Mouse (Mus musculus) adrenal gland, postnatal 14 days (tissue): Measurements from ENCODE around the gene Gm10065. TPM values are rescaled to one million over a fixed set of nuclear protein-coding genes. Genes with fewer than 3 reads are reported as not detected.

Experiments
- microRNA-seq, 2 experiments: library from miRNA; unstranded; fragments of <30 nt; microRNA quantifications; one replicate each; pipeline ENCODE4 v1.2.0; 2021
- total RNA-seq: library from RNA; stranded (reverse); gene quantifications from 2 replicates; pipeline ENCODE4 v1.2.3, GENCODE M21; 2021

The Gm10065 gene
- total RNA-seq, 1 experiment from 2014 or later = not detected

Small RNAs within 50 kb of the gene (microRNA-seq; reads per million reads assigned to microRNA genes)
- gene Mir1896 = 0 to 0.43 reads per million in 2 experiments

Other genes with a start within 250 kb of the Gm10065 start
- gene Gpx5, start 186.7 kb downstream of the Gm10065 start, total RNA-seq = not detected in 2 replicates
- not detected in 2 replicates for gene Gpx6, start 167.3 kb downstream of the Gm10065 start, total RNA-seq
- gene Olfr1367, start 132.5 kb downstream of the Gm10065 start, total RNA-seq = not detected in 2 replicates
- 8.0 and 10.1 TPM in 2 replicates for gene Zscan12, start 116.6 kb downstream of the Gm10065 start, total RNA-seq
- gene Zkscan3, start 76.7 kb downstream of the Gm10065 start, total RNA-seq = 57.7 and 64.0 TPM in 2 replicates
- 0.79 and 0.85 TPM in 2 replicates for gene Pgbd1, start 38.4 kb downstream of the Gm10065 start, total RNA-seq
- 32.2 and 35.4 TPM in 2 replicates for gene Zscan26, start 25.7 kb downstream of the Gm10065 start, total RNA-seq
- gene Nkapl, start 10.9 kb downstream of the Gm10065 start, total RNA-seq = 1.4 and 1.7 TPM in 2 replicates
- gene Zkscan4, start 534 bp downstream of the Gm10065 start, total RNA-seq = 2.3 and 3.9 TPM in 2 replicates
- 16.7 and 18.3 TPM in 2 replicates for gene AK157302, start 15.8 kb upstream of the Gm10065 start, total RNA-seq
- 174 and 184 TPM in 2 replicates for gene Gm11273, start 22.0 kb upstream of the Gm10065 start, total RNA-seq
- 17.4 and 20.4 TPM in 2 replicates for gene Zkscan8, start 51.7 kb upstream of the Gm10065 start, total RNA-seq
- gene Olfr1366, start 63.4 kb upstream of the Gm10065 start, total RNA-seq = not detected in 2 replicates
- gene Olfr1535, start 80.5 kb upstream of the Gm10065 start, total RNA-seq = not detected in 2 replicates
- gene Olfr1364, start 102.3 kb upstream of the Gm10065 start, total RNA-seq = not detected in 2 replicates
- not detected in 2 replicates for gene Olfr1362, start 134.6 kb upstream of the Gm10065 start, total RNA-seq
- not detected in 2 replicates for gene Olfr11, start 163.1 kb upstream of the Gm10065 start, total RNA-seq
- not detected in 2 replicates for gene Olfr1361, start 183.9 kb upstream of the Gm10065 start, total RNA-seq
- not detected in 2 replicates for gene Olfr1360, start 198.0 kb upstream of the Gm10065 start, total RNA-seq
- not detected in 2 replicates for gene Olfr1359, start 218.7 kb upstream of the Gm10065 start, total RNA-seq
- 191 and 254 TPM in 2 replicates for gene Hist1h2bl, start 236.7 kb upstream of the Gm10065 start, total RNA-seq
- gene Hist1h2ai, start 237.0 kb upstream of the Gm10065 start, total RNA-seq = 129 and 184 TPM in 2 replicates
- 287 and 324 TPM in 2 replicates for gene Hist1h3h, start 238.2 kb upstream of the Gm10065 start, total RNA-seq
- gene Hist1h2bm, start 242.6 kb upstream of the Gm10065 start, total RNA-seq = 57.9 and 74.0 TPM in 2 replicates